ENCODE assay signal across 28 mouse cellular contexts in genomic region chr2:112222607-112223006, GRCm38 (mm10). TPM values are rescaled to one million over a fixed set of nuclear protein-coding genes. Genes with fewer than 3 reads are reported as not detected.
DNase-seq lines count a peak whose midpoint lies in the region; ATAC-seq and TF ChIP-seq lines count a peak whose summit lies in the region.
"Had no signal": no experiment of that assay in that cellular context is flagged by ENCODE, and none has a peak within 500 bp of the region (broad histone marks: within the 10 kb centered on the region; RNA-seq: fewer than 3 reads in every experiment).

No protein-coding gene starts in this region.

- peak; percentile 81 for ATAC-seq in CD4-positive, CD25-positive, alpha-beta regulatory T cell, adult 4 months
- peak; percentile 63 for ATAC-seq in common myeloid progenitor, adult 5-6 weeks (replicated peaks; ENCODE audit: low read depth, poor library complexity, severe bottlenecking)
- peak; percentile 58; the same call in 1 of the 2 replicates for ATAC-seq in megakaryocyte progenitor cell, adult 5-6 weeks (replicated peaks; ENCODE audit: poor library complexity)
- ATAC-seq: forebrain, embryonic 15.5 days; Patski had no signal

- H3K4me3 ChIP-seq in layer of hippocampus, adult 2 months = no peak overlapping the region
- H3K4me3 ChIP-seq: embryonic facial prominence, embryonic 12.5 days; forebrain, embryonic 15.5 days; heart, embryonic 12.5 days; hindbrain, embryonic 15.5 days had no signal

- no peak for DNase-seq in layer of hippocampus, adult 2 months (ENCODE audit: low spot score in 2 of 2)
- no peak for DNase-seq in layer of hippocampus, adult 9-11 months
- no peak for DNase-seq in cerebellum, postnatal 4 days (ENCODE audit: low spot score in 2 of 2)
- no peak for DNase-seq in spleen, postnatal 36 days (ENCODE audit: low spot score in 2 of 2)
- DNase-seq in layer of hippocampus, postnatal 36 days = no peak
- DNase-seq: adrenal gland, adult 2 months; adrenal gland, postnatal 25 days; cerebellum, adult 11 months; cerebellum, adult 9-10 months; cerebellum, postnatal 25 days; gastrocnemius, postnatal 14 days; kidney, adult 11 months had no signal

- peak overlapping the region; percentile 46; the same call in 1 of the 2 replicates for H3K27ac ChIP-seq in layer of hippocampus, adult 2 months
- H3K27ac ChIP-seq: embryonic facial prominence, embryonic 12.5 days; forebrain, embryonic 15.5 days; hindbrain, embryonic 15.5 days had no signal

- no peak for TF ChIP-seq CTCF in layer of hippocampus, adult 2 months (conservative IDR thresholded peaks at IDR 0.05)

RNA-seq across cellular contexts. Expression of gene Lpcat4, which starts 16.7 kb away (rescaled TPM):
- total RNA-seq in layer of hippocampus, adult 2 months (2021) = 10 to 100 TPM; 87.5 to 89.8 TPM
- 10 to 100 TPM; 23.6 to 39.7 TPM for polyA plus RNA-seq in CD4-positive, CD25-positive, alpha-beta regulatory T cell, adult 4 months (2017; shearing (Covaris generic))
- 3.1 and 13.2 TPM in 2 replicates for total RNA-seq in common myeloid progenitor, adult 5-6 weeks (2017)
- total RNA-seq in megakaryocyte progenitor cell, adult 5-6 weeks (2015) = 20.5 and 25.2 TPM in 2 replicates
- total RNA-seq in megakaryocyte progenitor cell, adult 5-6 weeks (2017) = 7.8 and 8.5 TPM in 2 replicates
- 10 to 100 TPM; 76.7 to 82.7 TPM for total RNA-seq in layer of hippocampus, postnatal 36 days (2021)

RNA-seq across cellular contexts. Expression of gene Nutm1, which starts 36.5 kb away (rescaled TPM):
- total RNA-seq in layer of hippocampus, adult 2 months (2021) = not detected
- polyA plus RNA-seq in CD4-positive, CD25-positive, alpha-beta regulatory T cell, adult 4 months (2017; shearing (Covaris generic)) = not detected
- total RNA-seq in common myeloid progenitor, adult 5-6 weeks (2017) = not detected in 2 replicates
- not detected in 2 replicates for total RNA-seq in megakaryocyte progenitor cell, adult 5-6 weeks (2015)
- total RNA-seq in megakaryocyte progenitor cell, adult 5-6 weeks (2017) = not detected in 2 replicates
- not detected for total RNA-seq in layer of hippocampus, postnatal 36 days (2021)
- total RNA-seq: adrenal gland, adult 2 months; adrenal gland, postnatal 25 days; gastrocnemius, adult 18-20 months; gastrocnemius, postnatal 14 days; heart, adult 8-10 months; heart, postnatal 25 days had no signal
- polyA plus RNA-seq: adrenal gland, adult 2 months; embryonic facial prominence, embryonic 12.5 days; frontal cortex, adult 2 months; heart, embryonic 12.5 days; heart, embryonic 16.5 days; intestine, embryonic 14.5 days had no signal

RNA-seq across cellular contexts. Expression of gene Nop10, which starts 39.1 kb away (rescaled TPM):
- total RNA-seq in layer of hippocampus, adult 2 months (2021) = 10 to 100 TPM; 51.6 to 52.0 TPM
- polyA plus RNA-seq in CD4-positive, CD25-positive, alpha-beta regulatory T cell, adult 4 months (2017; shearing (Covaris generic)) = 100 to 1,000 TPM; 153 to 229 TPM
- 132 and 136 TPM in 2 replicates for total RNA-seq in common myeloid progenitor, adult 5-6 weeks (2017)
- total RNA-seq in megakaryocyte progenitor cell, adult 5-6 weeks (2015) = 153 and 154 TPM in 2 replicates
- total RNA-seq in megakaryocyte progenitor cell, adult 5-6 weeks (2017) = 182 and 256 TPM in 2 replicates
- total RNA-seq in layer of hippocampus, postnatal 36 days (2021) = 10 to 100 TPM; 52.2 to 54.7 TPM

RNA-seq across cellular contexts. Expression of gene Slc12a6, which starts 43.0 kb away (rescaled TPM):
- 100 to 1,000 TPM; 107 to 112 TPM for total RNA-seq in layer of hippocampus, adult 2 months (2021)
- 10 to 100 TPM; 51.7 to 61.2 TPM for polyA plus RNA-seq in CD4-positive, CD25-positive, alpha-beta regulatory T cell, adult 4 months (2017; shearing (Covaris generic))
- 68.2 and 85.0 TPM in 2 replicates for total RNA-seq in common myeloid progenitor, adult 5-6 weeks (2017)
- total RNA-seq in megakaryocyte progenitor cell, adult 5-6 weeks (2015) = 55.6 and 71.4 TPM in 2 replicates
- total RNA-seq in megakaryocyte progenitor cell, adult 5-6 weeks (2017) = 50.6 and 58.6 TPM in 2 replicates
- total RNA-seq in layer of hippocampus, postnatal 36 days (2021) = 100 to 1,000 TPM; 107 to 114 TPM

RNA-seq across cellular contexts. Expression of gene Gm21985, which starts 43.5 kb away (rescaled TPM):
- total RNA-seq in layer of hippocampus, adult 2 months (2021) = under 1 TPM in 1 of 2 experiments, not detected in 1; 0.22 TPM
- polyA plus RNA-seq in CD4-positive, CD25-positive, alpha-beta regulatory T cell, adult 4 months (2017; shearing (Covaris generic)) = not detected
- not detected in 2 replicates for total RNA-seq in common myeloid progenitor, adult 5-6 weeks (2017)
- total RNA-seq in megakaryocyte progenitor cell, adult 5-6 weeks (2015) = 0.17 TPM in 1 of 2 replicates, not detected in the other
- total RNA-seq in megakaryocyte progenitor cell, adult 5-6 weeks (2017) = 0.57 and 1.3 TPM in 2 replicates
- total RNA-seq in layer of hippocampus, postnatal 36 days (2021) = under 1 TPM; 0.73 to 0.80 TPM
- total RNA-seq: adrenal gland, postnatal 25 days had no signal
- polyA plus RNA-seq: adrenal gland, adult 2 months; embryonic facial prominence, embryonic 12.5 days; gonadal fat pad, adult 2 months; heart, embryonic 12.5 days; heart, embryonic 16.5 days; hindbrain, embryonic 11.5 days; hindbrain, embryonic 15.5 days; intestine, embryonic 14.5 days had no signal
